Mouse (Mus musculus) heart, embryonic 16.5 days (tissue): ENCODE data around the gene Pkn3. TPM values are rescaled to one million over a fixed set of nuclear protein-coding genes. Genes with fewer than 3 reads are reported as not detected.

Source experiments
- ATAC-seq: fragments of 200-750 bp; cut with Nextera tagmentation; replicated peaks from 2 replicates; pipeline ENCODE4 v1.8.0; 2017; ENCODE audit warnings: moderate number of reproducible peaks; ENCODE audit not compliant: insufficient read depth, low FRiP score; ENCODE audit errors: extremely low read depth
- H3K27ac ChIP-seq: fragments of 300-500 bp; sonication (generic); 2 replicates; pipeline ENCODE4 v1.5.1; 2014; ENCODE audit warnings: mild to moderate bottlenecking, low read length, control low read depth, moderate library complexity
- H3K27me3 ChIP-seq: fragments of 300-500 bp; sonication (generic); 2 replicates; pipeline ENCODE4 v1.6.1; 2014; ENCODE audit warnings: low read length, mixed read lengths; ENCODE audit not compliant: control insufficient read depth, insufficient read depth
- H3K36me3 ChIP-seq: fragments of 300-500 bp; sonication (generic); 2 replicates; pipeline ENCODE4 v1.6.1; 2014; ENCODE audit not compliant: control insufficient read depth, insufficient read depth
- H3K4me1 ChIP-seq: fragments of 300-500 bp; sonication (generic); 2 replicates; pipeline ENCODE4 v1.6.1; 2014; ENCODE audit warnings: low read length, mixed read lengths; ENCODE audit not compliant: control insufficient read depth, insufficient read depth
- H3K4me2 ChIP-seq: fragments of 300-500 bp; sonication (generic); 2 replicates; pipeline ENCODE4 v1.6.1; 2014; ENCODE audit warnings: low read depth, mild to moderate bottlenecking, control low read depth, low read length
- H3K4me3 ChIP-seq: fragments of 300-500 bp; sonication (generic); 2 replicates; pipeline ENCODE4 v1.5.1; 2014; ENCODE audit warnings: mild to moderate bottlenecking, control low read depth, low read length
- H3K9ac ChIP-seq: fragments of 300-500 bp; sonication (generic); 2 replicates; pipeline ENCODE4 v1.6.1; 2014; ENCODE audit warnings: low read length, control low read depth
- H3K9me3 ChIP-seq: fragments of 300-500 bp; sonication (generic); replicated peaks from 2 replicates; pipeline ENCODE4 v1.6.1; 2016; ENCODE audit warnings: low read length; ENCODE audit not compliant: control insufficient read depth
- WGBS: fragments of 180-500 bp; shearing (Covaris S2); extraction: QIAGEN DNeasy Blood & Tissue Kit; methylation state at CpG from one replicate; pipeline ENCODE4 v1.1.7; 2014; 5-methylcytosine and 5-hydroxymethylcytosine counted together
- polyA plus RNA-seq: library from polyadenylated mRNA; unstranded; fragments of >200 nt; fragmentation: Nextera tagmentation; extraction: Ambion mirVana; gene quantifications from 2 replicates; pipeline ENCODE4 v1.2.1, GENCODE M21; 2015

The Pkn3 gene
- polyA plus RNA-seq, 1 experiment from 2014 or later: 9.4 TPM

GRCm38 (mm10) chr2:30061215-30062166 is 16.0 kb upstream of the Pkn3 start:
- Histone ChIP-seq H3K27me3 (no peaks in the 10 kb centered on the region), H3K4me3 (peak overlapping the region; percentile 68), H3K4me2 (peak overlapping the region; percentile 87), H3K9me3 (no peaks in the 10 kb centered on the region), H3K27ac (peak overlapping the region; percentile 95), H3K4me1 (peaks cover 19% of the 10 kb centered on the region), H3K36me3 (no peaks in the 10 kb centered on the region), H3K9ac (peak overlapping the region; percentile 80)
- ATAC-seq: no peak
- 8% methylated on average over 37 of the region's 37 CpGs for WGBS

GRCm38 (mm10) chr2:30062249-30063093 is 15.0 kb upstream of the Pkn3 start:
- whole genome bisulfite sequencing: under 1% methylated on average over 40 of the region's 40 CpGs
- Histone ChIP-seq H3K27ac (peak overlapping the region; percentile 95), H3K4me3 (peak overlapping the region; percentile 68), H3K4me2 (peak overlapping the region; percentile 87), H3K4me1 (peaks cover 19% of the 10 kb centered on the region), H3K9ac (peak overlapping the region; percentile 80), H3K9me3 (no peaks in the 10 kb centered on the region), H3K36me3 (no peaks in the 10 kb centered on the region), H3K27me3 (no peaks in the 10 kb centered on the region)
- 0 out of 2 replicates have a peak, but pooled peaks have one; percentile 8 for ATAC-seq

GRCm38 (mm10) chr2:30063235-30063634 is 14.2 kb upstream of the Pkn3 start:
- Histone ChIP-seq H3K4me3 (peak overlapping the region; percentile 68), H3K36me3 (no peaks in the 10 kb centered on the region), H3K4me1 (peaks cover 24% of the 10 kb centered on the region), H3K4me2 (peak overlapping the region; percentile 87), H3K9me3 (no peaks in the 10 kb centered on the region), H3K27me3 (no peaks in the 10 kb centered on the region), H3K27ac (peak overlapping the region; percentile 95), H3K9ac (peak overlapping the region; percentile 80)
- 8% methylated on average over 8 of the region's 8 CpGs for WGBS
- ATAC-seq: no peak

- peak overlapping the region; percentile 87 for H3K4me2 ChIP-seq
- H3K27ac ChIP-seq: peak overlapping the region; percentile 95
- ATAC-seq: no peak
- no peaks in the 10 kb centered on the region for H3K9me3 ChIP-seq
- no peaks in the 10 kb centered on the region for H3K27me3 ChIP-seq
- H3K4me1 ChIP-seq: peaks cover 26% of the 10 kb centered on the region
- 21% methylated on average over 3 of the region's 3 CpGs for WGBS
- H3K36me3 ChIP-seq: peaks cover 5% of the 10 kb centered on the region; the same call in 1 of the 2 replicates
- H3K4me3 ChIP-seq: peak overlapping the region; percentile 68
- peak overlapping the region; percentile 80 for H3K9ac ChIP-seq
Measured at GRCm38 (mm10) chr2:30063791-30064190, 13.7 kb upstream of the Pkn3 start.

GRCm38 (mm10) chr2:30064298-30064697 is 13.2 kb upstream of the Pkn3 start:
- H3K27ac ChIP-seq: peak overlapping the region; percentile 95
- H3K9me3 ChIP-seq: no peaks in the 10 kb centered on the region
- peaks cover 9% of the 10 kb centered on the region; the same call in 1 of the 2 replicates for H3K36me3 ChIP-seq
- WGBS: 57% methylated on average over 3 of the region's 3 CpGs
- H3K4me2 ChIP-seq: peak overlapping the region; percentile 87
- H3K4me3 ChIP-seq: peak overlapping the region; percentile 68
- ATAC-seq: no peak
- H3K4me1 ChIP-seq: peaks cover 26% of the 10 kb centered on the region
- H3K9ac ChIP-seq: peak overlapping the region; percentile 80
- no peaks in the 10 kb centered on the region for H3K27me3 ChIP-seq

GRCm38 (mm10) chr2:30066046-30066901 is 11.2 kb upstream of the Pkn3 start:
- 1% methylated on average over 55 of the region's 101 CpGs for WGBS
- H3K27ac ChIP-seq: peak overlapping the region; percentile 99
- H3K4me2 ChIP-seq: peak overlapping the region; percentile 64
- peaks cover 26% of the 10 kb centered on the region for H3K4me1 ChIP-seq
- ATAC-seq: peak; percentile 93
- peaks cover 23% of the 10 kb centered on the region for H3K36me3 ChIP-seq
- H3K27me3 ChIP-seq: no peaks in the 10 kb centered on the region
- H3K9ac ChIP-seq: peak overlapping the region; percentile 94
- no peaks in the 10 kb centered on the region for H3K9me3 ChIP-seq
- H3K4me3 ChIP-seq: peak overlapping the region; percentile 96

GRCm38 (mm10) chr2:30067031-30067888 is 10.2 kb upstream of the Pkn3 start:
- H3K27me3 ChIP-seq: no peaks in the 10 kb centered on the region
- peaks cover 23% of the 10 kb centered on the region for H3K36me3 ChIP-seq
- peak; percentile 1; the same call in 1 of the 2 replicates for ATAC-seq
- H3K4me3 ChIP-seq: peak overlapping the region; percentile 96
- peak overlapping the region; percentile 99 for H3K27ac ChIP-seq
- peak overlapping the region; percentile 76 for H3K4me2 ChIP-seq
- H3K9ac ChIP-seq: peak overlapping the region; percentile 94
- no peaks in the 10 kb centered on the region for H3K9me3 ChIP-seq
- under 1% methylated on average over 53 of the region's 69 CpGs for WGBS
- H3K4me1 ChIP-seq: peaks cover 26% of the 10 kb centered on the region
